Mouse (Mus musculus) midbrain, postnatal 0 days (tissue): Measurements from ENCODE around the gene Nadsyn1. TPM values are rescaled to one million over a fixed set of nuclear protein-coding genes. Genes with fewer than 3 reads are reported as not detected.
A peak's percentile ranks its signal among the peaks of the same experiment; 100 is the strongest.

Experiments used
- ATAC-seq: fragments of 200-750 bp; cut with Nextera tagmentation; 2 replicates; pipeline ENCODE4 v1.8.0; 2017; ENCODE audit warnings: moderate number of reproducible peaks, mild to moderate bottlenecking, moderate TSS enrichment, moderate library complexity; ENCODE audit not compliant: low FRiP score
- DNase-seq: peaks from one replicate; pipeline ENCODE4 v3.0.0-alpha.2; 2015; ENCODE audit warnings: low spot score
- H3K27ac ChIP-seq: fragments of 300-500 bp; sonication (generic); 2 replicates; pipeline ENCODE4 v1.5.1; 2014; ENCODE audit warnings: low read depth, mild to moderate bottlenecking, low read length, mixed read lengths
- H3K27me3 ChIP-seq: fragments of 300-500 bp; sonication (generic); 2 replicates; pipeline ENCODE4 v1.6.1; 2014; ENCODE audit warnings: low read length, control low read depth, mixed read lengths; ENCODE audit not compliant: insufficient read depth
- H3K36me3 ChIP-seq: fragments of 300-500 bp; sonication (generic); 2 replicates; pipeline ENCODE4 v1.6.1; 2014; ENCODE audit warnings: low read length, control low read depth, mixed read lengths; ENCODE audit not compliant: insufficient read depth
- H3K4me1 ChIP-seq: fragments of 300-500 bp; sonication (generic); 2 replicates; pipeline ENCODE4 v1.6.1; 2014; ENCODE audit warnings: mild to moderate bottlenecking, control low read depth, antibody characterized with exemption, low read length, mixed read lengths; ENCODE audit not compliant: insufficient read depth
- H3K4me2 ChIP-seq: fragments of 300-500 bp; sonication (generic); 2 replicates; pipeline ENCODE4 v1.6.1; 2014; ENCODE audit warnings: low read depth, mild to moderate bottlenecking, low read length, mixed read lengths; ENCODE audit not compliant: poor library complexity, severe bottlenecking
- H3K4me3 ChIP-seq: fragments of 300-500 bp; sonication (generic); 2 replicates; pipeline ENCODE4 v1.5.1; 2014; ENCODE audit warnings: low read depth, mild to moderate bottlenecking, low read length, moderate library complexity
- H3K9ac ChIP-seq: fragments of 300-500 bp; sonication (generic); replicated peaks from 2 replicates; pipeline ENCODE4 v1.6.1; 2014; ENCODE audit warnings: mild to moderate bottlenecking, low read length, moderate library complexity, mixed read lengths; ENCODE audit not compliant: poor library complexity, severe bottlenecking
- H3K9me3 ChIP-seq: fragments of 300-500 bp; sonication (generic); 2 replicates; pipeline ENCODE4 v1.6.1; 2016; ENCODE audit warnings: low read length, control low read depth
- CTCF ChIP-seq: IDR thresholded peaks from 2 replicates; pipeline ENCODE4 v1.5.1; 2016; ENCODE audit warnings: antibody characterized with exemption, mild to moderate bottlenecking
- WGBS: fragments of 180-500 bp; shearing (Covaris S2); extraction: QIAGEN DNeasy Blood & Tissue Kit; methylation state at CpG from one replicate; pipeline ENCODE4 v1.1.7; 2014; 5-methylcytosine and 5-hydroxymethylcytosine counted together
- polyA plus RNA-seq: library from polyadenylated mRNA; unstranded; fragments of >200 nt; fragmentation: Nextera tagmentation; extraction: Ambion mirVana; gene quantifications from 2 replicates; pipeline ENCODE4 v1.2.1, GENCODE M21; 2015
- total RNA-seq: library from RNA; depleted of rRNA; stranded (reverse); fragments of >200 nt; gene quantifications from 2 replicates; pipeline ENCODE4 v1.2.3, GENCODE M21; 2014

The Nadsyn1 gene
- total and polyA plus RNA-seq, 2 experiments from 2014 or later = 3.5 to 6.9 TPM

DNA sequence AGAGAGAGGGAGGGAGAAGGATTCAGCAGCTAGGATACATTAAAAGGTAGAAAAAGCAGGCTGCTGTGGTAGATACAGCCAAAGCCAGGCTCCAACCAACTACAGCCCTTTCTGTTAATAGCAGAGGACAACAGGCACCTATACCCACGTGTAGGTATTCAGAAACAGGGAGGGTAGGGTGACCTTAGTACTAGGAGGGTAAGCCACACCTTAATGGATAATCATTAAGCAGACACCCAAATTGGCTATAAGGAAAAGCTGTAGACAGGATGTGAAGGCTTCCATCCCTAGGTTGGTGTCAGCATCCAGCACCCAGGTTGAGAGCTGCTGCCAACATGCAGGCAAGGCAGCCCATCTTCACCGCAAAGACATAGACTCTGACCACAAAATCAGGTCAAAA, 1.4 kb downstream of the Nadsyn1 start:
- no peak for TF ChIP-seq CTCF
- H3K9me3 ChIP-seq = no peaks in the 10 kb centered on the region
- no peak for ATAC-seq
- DNase-seq = no peak
- no peak overlapping the region for H3K27ac ChIP-seq
- no peak overlapping the region for H3K4me2 ChIP-seq
- H3K4me3 ChIP-seq = no peak overlapping the region
- peaks cover 11% of the 10 kb centered on the region; the same call in 1 of the 2 replicates for H3K36me3 ChIP-seq
- peaks cover 8% of the 10 kb centered on the region; the same call in 1 of the 2 replicates for H3K4me1 ChIP-seq
- no peaks in the 10 kb centered on the region for H3K27me3 ChIP-seq
- WGBS = 87% methylated on average over 2 of the region's 2 CpGs
- no peak overlapping the region for H3K9ac ChIP-seq

DNA sequence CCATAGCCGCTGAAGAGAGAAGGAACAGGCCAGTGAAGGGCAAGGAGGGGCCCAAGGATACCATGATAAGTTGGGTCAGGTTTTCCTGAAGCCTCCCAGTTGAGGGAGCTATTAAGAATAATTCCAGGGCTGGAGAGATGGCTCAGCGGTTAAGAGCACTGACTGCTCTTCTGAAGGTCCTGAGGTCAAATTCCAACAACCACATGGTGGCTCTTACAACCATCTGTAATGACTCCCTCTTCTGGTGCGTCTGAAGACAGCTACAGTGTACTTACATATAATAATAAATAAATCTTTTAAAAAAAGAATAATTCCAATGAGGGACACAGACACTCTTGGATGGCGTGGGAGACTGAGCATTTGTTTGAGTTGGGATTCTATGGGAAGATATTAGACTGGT, 3.4 kb downstream of the Nadsyn1 start:
- peaks cover 8% of the 10 kb centered on the region; the same call in 1 of the 2 replicates for H3K4me1 ChIP-seq
- DNase-seq (no peak), ATAC-seq (no peak)
- H3K9ac ChIP-seq = no peak overlapping the region
- no peak overlapping the region for H3K4me3 ChIP-seq
- no peak for TF ChIP-seq CTCF
- WGBS = 87% methylated on average over 4 of the region's 4 CpGs
- H3K36me3 ChIP-seq = peaks cover 21% of the 10 kb centered on the region; the same call in 1 of the 2 replicates
- no peaks in the 10 kb centered on the region for H3K9me3 ChIP-seq
- H3K4me2 ChIP-seq = no peak overlapping the region
- no peaks in the 10 kb centered on the region for H3K27me3 ChIP-seq
- H3K27ac ChIP-seq = no peak overlapping the region

DNA sequence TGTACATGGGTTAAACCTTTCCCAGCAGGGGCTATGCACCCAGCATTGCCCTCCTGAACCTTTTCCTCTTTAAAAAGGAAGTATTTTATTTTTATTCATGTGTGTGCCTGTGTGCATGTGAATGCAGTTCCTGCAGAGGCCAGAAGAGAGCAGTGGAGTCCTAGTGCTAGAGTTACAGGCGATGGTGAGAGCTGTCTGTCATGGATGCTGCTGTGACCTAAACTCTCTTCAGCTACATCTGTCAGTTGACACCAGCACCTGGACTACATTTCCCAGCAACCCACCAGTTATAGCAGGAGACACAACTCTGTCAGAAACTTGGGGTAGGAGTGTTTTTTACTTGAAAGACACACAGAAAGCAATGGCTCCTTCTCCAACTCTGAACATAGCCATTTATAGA, 13.7 kb downstream of the Nadsyn1 start:
- Histone ChIP-seq H3K27me3 (no peaks in the 10 kb centered on the region), H3K27ac (no peak overlapping the region), H3K9ac (no peak overlapping the region), H3K36me3 (peaks cover 50% of the 10 kb centered on the region), H3K4me2 (no peak overlapping the region), H3K4me3 (no peak overlapping the region), H3K9me3 (no peaks in the 10 kb centered on the region), H3K4me1 (no peaks in the 10 kb centered on the region)
- ATAC-seq = no peak
- peak; percentile 49 for DNase-seq
- TF ChIP-seq CTCF = peak; percentile 70
- WGBS = 36% methylated on average over 1 of the region's 1 CpGs

DNA sequence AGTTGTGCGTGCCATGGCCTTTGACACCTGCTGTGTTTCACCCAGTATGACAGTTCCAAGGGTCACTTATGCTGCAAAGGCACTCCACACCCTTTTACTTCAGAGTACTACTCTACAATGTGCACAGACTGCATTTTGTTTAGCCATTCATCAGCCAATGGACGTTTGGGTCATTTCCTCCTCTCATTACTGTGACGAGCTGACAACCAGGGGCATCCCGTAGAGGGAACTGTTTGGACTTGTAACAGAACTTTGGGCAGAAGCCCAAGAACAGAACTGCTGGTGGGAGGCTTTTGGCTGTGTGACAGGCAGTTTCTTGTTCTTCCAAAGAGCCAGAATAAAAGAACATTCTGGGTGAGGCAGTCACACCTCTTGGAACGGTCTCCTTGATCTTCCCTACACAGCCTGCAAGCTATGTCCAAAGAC, 17.4 kb downstream of the Nadsyn1 start:
- no peaks in the 10 kb centered on the region for H3K27me3 ChIP-seq
- no peak overlapping the region for H3K4me2 ChIP-seq
- no peak for ATAC-seq
- H3K4me1 ChIP-seq = no peaks in the 10 kb centered on the region
- 69% methylated on average over 5 of the region's 5 CpGs for WGBS
- DNase-seq = peak; percentile 76
- no peak overlapping the region for H3K27ac ChIP-seq
- no peak overlapping the region for H3K9ac ChIP-seq
- H3K36me3 ChIP-seq = peaks cover 38% of the 10 kb centered on the region
- H3K4me3 ChIP-seq = no peak overlapping the region
- H3K9me3 ChIP-seq = no peaks in the 10 kb centered on the region
- TF ChIP-seq CTCF = no peak

DNA sequence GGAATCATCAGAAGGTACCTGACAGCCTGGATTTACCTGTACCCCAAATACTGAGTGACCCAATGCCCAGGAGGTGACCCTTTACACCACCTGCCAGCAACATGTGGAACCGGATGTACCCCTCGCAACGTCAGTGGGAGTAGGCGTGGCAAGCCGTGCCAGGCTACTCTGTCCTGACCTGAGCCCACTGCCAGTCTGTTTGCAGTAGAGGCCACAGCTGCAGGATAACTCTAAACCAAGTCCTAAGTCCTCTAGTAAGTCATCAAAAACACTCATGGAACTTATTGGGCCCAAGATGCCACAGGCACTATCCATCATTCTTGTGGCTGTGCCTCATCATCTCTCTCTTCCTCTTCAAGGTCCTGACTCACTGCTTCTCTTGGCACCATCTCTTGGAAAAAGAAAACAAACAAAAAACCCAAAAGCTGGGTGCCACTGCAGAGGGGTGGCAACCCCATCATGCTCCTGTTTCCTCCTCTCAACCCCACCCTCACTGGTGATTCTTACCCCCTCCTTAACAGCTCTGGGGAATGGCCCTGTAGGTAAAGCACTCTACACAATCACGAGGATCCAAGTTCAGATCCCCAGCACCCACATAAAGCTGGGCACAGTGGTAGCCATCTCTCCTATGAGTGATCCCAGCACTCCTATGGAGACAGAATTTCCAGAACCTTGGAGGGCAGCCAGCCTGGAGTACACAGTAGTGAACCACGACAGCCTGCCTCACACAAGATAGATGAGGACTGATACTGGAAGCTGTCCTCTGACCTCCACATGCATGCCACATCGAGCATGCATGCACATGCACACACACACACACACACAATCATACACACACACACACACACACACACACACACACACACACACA, 21.2 kb downstream of the Nadsyn1 start:
- no peak overlapping the region for H3K4me2 ChIP-seq
- TF ChIP-seq CTCF = no peak
- H3K9me3 ChIP-seq = no peaks in the 10 kb centered on the region
- ATAC-seq (no peak), DNase-seq (no peak)
- H3K4me1 ChIP-seq = no peaks in the 10 kb centered on the region
- H3K36me3 ChIP-seq = peaks cover 54% of the 10 kb centered on the region
- H3K9ac ChIP-seq = no peak overlapping the region
- WGBS = 91% methylated on average over 8 of the region's 8 CpGs
- H3K4me3 ChIP-seq = no peak overlapping the region
- H3K27me3 ChIP-seq = no peaks in the 10 kb centered on the region
- no peak overlapping the region for H3K27ac ChIP-seq

DNA sequence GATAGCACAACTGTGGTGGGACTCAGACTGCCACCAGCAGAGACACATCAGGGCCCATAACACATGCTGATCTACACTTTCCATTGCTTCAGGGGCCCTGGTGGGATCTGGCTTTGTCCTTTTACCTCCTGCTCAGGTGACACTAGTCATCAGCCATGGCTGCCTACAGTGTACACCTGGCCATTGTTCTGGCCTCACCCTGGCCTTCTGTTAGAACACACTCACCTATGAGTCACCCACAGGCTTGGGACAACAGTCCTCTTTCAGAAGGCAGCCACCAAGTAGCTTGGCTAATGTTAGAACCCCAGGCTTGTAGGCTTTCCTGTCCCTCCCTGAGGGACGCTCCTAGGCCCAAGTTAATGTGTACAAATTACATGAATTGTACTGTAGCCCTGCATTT, 21.9 kb downstream of the Nadsyn1 start:
- no peaks in the 10 kb centered on the region for H3K9me3 ChIP-seq
- no peak overlapping the region for H3K4me2 ChIP-seq
- no peak overlapping the region for H3K9ac ChIP-seq
- H3K27ac ChIP-seq = no peak overlapping the region
- DNase-seq (no peak), ATAC-seq (no peak)
- H3K36me3 ChIP-seq = peaks cover 47% of the 10 kb centered on the region
- H3K27me3 ChIP-seq = no peaks in the 10 kb centered on the region
- TF ChIP-seq CTCF = no peak
- H3K4me1 ChIP-seq = no peaks in the 10 kb centered on the region
- H3K4me3 ChIP-seq = no peak overlapping the region
- WGBS = 91% methylated on average over 1 of the region's 1 CpGs
